Mouse (Mus musculus): ENCODE measurements at regions not wholly inside any gene's neighbourhood (a gene's known extent, or its start where the extent isn't known, plus 50 kb on each side); places are given as distances from the start of the nearest gene placed in this dataset.
A peak's percentile ranks its signal among the peaks of the same experiment; 100 is the strongest.

GRCm38 (mm10) chr6:102977122-102977521 lies 404.2 kb upstream of the Cntn3 start:
- DNase-seq, result no peak
- intact Hi-C loops (cut with DNase I), result no loop called here

DNA sequence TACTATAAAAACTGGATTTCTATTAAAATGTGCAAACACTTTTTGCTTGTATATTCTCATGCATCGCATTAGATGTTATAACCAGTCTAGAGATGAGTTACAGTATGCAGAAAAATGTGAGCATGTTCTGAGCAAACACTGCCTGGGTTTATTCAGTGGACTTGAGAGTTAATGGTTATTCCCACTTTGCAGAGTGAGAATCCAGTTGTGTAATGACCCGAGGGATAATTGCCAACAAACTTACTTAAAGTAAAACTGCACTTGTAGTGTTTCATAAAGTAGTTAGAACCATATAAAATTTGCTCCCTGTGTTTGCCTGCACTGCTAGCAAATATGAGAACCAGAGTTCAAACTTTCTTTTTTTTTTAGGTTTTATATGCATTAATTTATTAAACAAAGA lies 450.4 kb upstream of the Cntn3 start:
- DNase-seq, result no peak
- intact Hi-C loops (cut with DNase I), result no loop called here

DNA sequence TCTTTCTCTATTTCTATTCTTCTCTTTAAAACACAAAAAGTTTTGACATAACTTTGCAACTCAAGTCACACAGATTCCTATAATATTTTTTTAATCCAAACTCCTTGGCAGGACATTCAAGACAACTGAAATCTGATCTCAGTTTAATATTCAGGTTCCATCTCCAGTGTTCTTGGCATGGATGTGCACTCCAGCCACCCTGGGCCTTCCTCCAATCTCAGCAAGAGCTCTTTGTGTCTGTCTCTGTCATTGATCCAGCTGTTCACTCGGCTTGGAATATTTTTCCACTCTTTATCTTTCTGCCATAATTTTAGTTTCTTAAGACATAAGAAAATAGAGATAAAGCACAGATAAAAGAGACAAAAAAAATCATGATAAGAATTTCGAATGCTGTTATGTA lies 451.1 kb upstream of the Cntn3 start:
- no peak for DNase-seq
- intact Hi-C loops (cut with DNase I), result no loop called here

GRCm38 (mm10) chr6:103028150-103028549 lies 455.2 kb upstream of the Cntn3 start:
- intact Hi-C loops (cut with DNase I), result no loop called here
- DNase-seq, result no peak

- DNase-seq, result no peak
- intact Hi-C loops (cut with DNase I), result no loop called here
Measured at GRCm38 (mm10) chr6:103033418-103033817, 460.5 kb upstream of the Cntn3 start.

- no peak for DNase-seq
- intact Hi-C loops (cut with DNase I), result no loop called here
Measured at GRCm38 (mm10) chr6:103033919-103034318, 461.0 kb upstream of the Cntn3 start.

DNA sequence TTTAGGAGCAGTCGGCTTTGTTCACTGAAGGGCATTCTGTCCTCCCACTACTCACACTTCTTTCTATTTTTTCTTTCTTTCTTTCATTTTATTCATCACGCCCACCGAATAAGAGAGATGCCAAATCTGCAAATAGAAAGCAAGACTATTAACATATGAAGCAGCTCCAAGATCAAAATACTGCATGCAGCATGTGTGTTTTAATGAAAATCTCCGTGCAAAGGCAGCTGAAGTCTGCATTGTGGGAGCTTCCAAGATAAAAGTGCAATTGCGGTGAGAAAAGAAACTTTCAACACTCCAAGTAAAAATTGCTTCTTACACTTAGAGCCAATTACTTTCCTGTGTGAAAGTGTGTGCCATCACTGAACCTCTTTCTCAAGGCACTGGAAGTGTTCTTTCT lies 449.8 kb upstream of the Chl1 start:
- DNase-seq, result no peak
- intact Hi-C loops (cut with DNase I), result no loop called here

- intact Hi-C loops (cut with DNase I), result no loop called here
- DNase-seq, result no peak
Measured at GRCm38 (mm10) chr6:103106189-103106588, 404.2 kb upstream of the Chl1 start.

- no peak for DNase-seq
- intact Hi-C loops (cut with DNase I), result no loop called here
Measured at GRCm38 (mm10) chr6:103119537-103119936, 390.8 kb upstream of the Chl1 start.

DNA sequence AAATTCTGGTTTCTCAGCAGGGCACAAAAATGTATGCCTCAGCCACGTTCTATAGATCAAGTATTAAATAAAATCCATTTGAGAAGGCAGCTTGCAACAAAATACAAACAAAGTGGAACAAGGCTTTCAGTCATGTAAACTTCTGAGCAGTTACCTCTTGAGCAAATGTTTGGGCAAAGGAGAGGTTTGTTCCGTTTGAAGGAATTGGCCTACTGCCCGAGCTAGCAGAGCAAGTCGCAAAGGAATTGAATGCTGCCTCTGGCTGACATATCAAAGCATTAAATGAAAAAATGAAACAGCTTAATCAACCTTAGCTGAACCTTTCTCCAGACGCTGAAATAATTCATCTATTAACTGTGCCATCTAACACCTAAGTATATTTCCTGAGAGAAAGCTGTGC lies 369.5 kb upstream of the Chl1 start:
- intact Hi-C loops (cut with DNase I), result no loop called here
- no peak for DNase-seq

GRCm38 (mm10) chr6:103177851-103178250 lies 332.5 kb upstream of the Chl1 start:
- intact Hi-C loops (cut with DNase I), result no loop called here
- DNase-seq, result no peak

- DNase-seq, result no peak
- intact Hi-C loops (cut with DNase I), result no loop called here
Measured at GRCm38 (mm10) chr6:103183355-103183754, 327.0 kb upstream of the Chl1 start.

DNA sequence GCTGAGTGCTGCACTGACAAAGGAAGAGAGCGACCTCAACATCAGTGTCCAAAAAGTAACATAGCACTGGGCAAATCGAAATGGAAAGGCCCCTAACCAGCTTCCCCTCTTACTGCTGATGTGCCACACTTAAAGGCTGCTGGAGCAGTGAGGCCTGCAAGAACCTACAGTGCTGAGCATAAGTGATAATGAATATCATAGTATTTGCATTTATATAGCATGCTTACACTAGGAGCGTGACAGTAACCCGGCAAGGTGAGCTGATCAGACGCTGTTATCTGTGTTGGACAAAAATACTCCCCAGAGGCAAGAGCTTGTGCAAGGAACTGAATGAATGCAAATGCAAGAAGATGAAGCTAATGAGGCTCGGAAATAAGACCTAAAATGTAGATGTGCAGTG lies 313.5 kb upstream of the Chl1 start:
- intact Hi-C loops (cut with DNase I), result no loop called here
- no peak for DNase-seq

GRCm38 (mm10) chr6:103201605-103202004 lies 308.8 kb upstream of the Chl1 start:
- intact Hi-C loops (cut with DNase I), result loop anchor here (10.0 kb wide), 1 partner anchor 1547 kb away; no protein-coding TSS in a partner anchor
- no peak for DNase-seq

- intact Hi-C loops (cut with DNase I), result loop anchor here (10.0 kb wide), 1 partner anchor 1554 kb away; no protein-coding TSS in a partner anchor
- DNase-seq, result peak in 1 of 2 experiments; percentile 15
Measured at GRCm38 (mm10) chr6:103209202-103209601, 301.2 kb upstream of the Chl1 start.

DNA sequence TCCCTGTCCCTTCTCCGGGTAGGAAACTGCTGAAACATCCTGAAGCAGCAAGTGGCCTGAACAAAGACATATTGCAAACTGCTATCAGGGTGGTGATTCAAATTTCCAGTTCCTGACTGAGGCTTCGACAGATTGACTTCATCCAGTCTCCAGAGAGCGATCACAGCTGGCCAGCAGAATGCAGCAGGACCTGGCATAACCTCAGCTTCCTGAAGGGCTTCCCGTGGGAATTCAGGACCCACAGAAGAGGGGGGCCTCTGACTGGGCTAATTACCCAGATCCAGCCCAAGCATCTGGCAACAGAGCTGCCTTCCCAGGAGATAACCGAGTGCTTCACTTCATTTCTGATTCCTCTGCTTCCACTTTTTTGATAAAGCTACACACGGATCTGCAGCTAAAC lies 297.2 kb upstream of the Chl1 start:
- DNase-seq, result peak; percentile 24 to 48
- intact Hi-C loops (cut with DNase I), result no loop called here

DNA sequence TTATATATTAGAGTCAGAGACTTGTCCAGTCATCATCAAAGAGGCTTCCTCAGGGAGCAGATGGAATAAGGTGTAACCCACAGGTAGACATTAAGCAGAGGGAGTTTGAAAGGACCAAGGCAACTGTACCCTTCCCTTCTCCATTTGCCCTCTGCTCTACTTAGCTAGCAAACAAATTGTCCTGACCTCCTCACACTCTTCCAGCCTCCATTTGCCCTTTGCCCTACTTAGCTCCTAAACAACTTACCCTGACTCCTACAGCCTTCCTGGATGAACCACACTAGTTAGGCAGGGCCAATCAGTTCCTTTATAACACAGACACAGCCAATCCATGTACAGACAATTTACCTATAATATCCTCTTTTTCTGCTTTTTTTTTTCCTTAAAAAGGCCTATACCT lies 273.5 kb upstream of the Chl1 start:
- intact Hi-C loops (cut with DNase I), result no loop called here
- no peak for DNase-seq

- intact Hi-C loops (cut with DNase I), result no loop called here
- DNase-seq, result no peak
Measured at GRCm38 (mm10) chr6:103268984-103269383, 241.4 kb upstream of the Chl1 start.

- intact Hi-C loops (cut with DNase I), result no loop called here
- no peak for DNase-seq
Measured at GRCm38 (mm10) chr6:103272216-103272615, 238.2 kb upstream of the Chl1 start.

DNA sequence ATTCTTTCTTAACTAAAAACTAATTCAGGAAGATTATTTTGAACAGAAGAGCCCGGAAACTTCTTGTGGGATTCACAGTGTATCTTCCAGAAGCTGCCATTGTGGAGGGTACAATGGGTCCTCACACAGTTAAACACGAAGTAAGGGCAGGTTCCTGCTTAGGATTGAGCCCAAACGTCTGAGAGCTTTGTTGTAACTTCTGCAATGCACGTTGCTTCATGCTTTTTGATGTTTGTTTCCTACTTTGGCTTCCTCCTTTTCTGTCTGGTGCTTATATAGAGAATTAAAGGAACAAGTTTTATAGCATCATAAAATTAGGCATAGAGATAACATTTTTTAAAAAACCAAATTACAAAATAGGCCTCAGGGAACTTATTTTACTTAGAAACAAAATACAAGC lies 235.3 kb upstream of the Chl1 start:
- intact Hi-C loops (cut with DNase I), result no loop called here
- no peak for DNase-seq

GRCm38 (mm10) chr6:103275476-103275875 lies 234.9 kb upstream of the Chl1 start:
- intact Hi-C loops (cut with DNase I), result no loop called here
- DNase-seq, result peak in 1 of 2 experiments; percentile 16

- intact Hi-C loops (cut with DNase I), result no loop called here
- peak in 1 of 2 experiments; percentile 1 for DNase-seq
Measured at GRCm38 (mm10) chr6:103296015-103296414, 214.4 kb upstream of the Chl1 start.

All from heart, postnatal 14 days (tissue).